Mouse (Mus musculus) lung, postnatal 36 days (tissue): ENCODE data around the gene Apopt1.

ENCODE experiments used
- DNase-seq: peaks from one replicate; pipeline ENCODE4 v3.0.0; 2022; ENCODE audit warnings: mixed read lengths

Apopt1 gene

GRCm38 (mm10) chr12:111713004-111713651 is at the start of gene Apopt1, which contains the start of gene Bag5:
Gene Apopt1 (plus strand): TSS chr12:111713261.
Gene Bag5 (minus strand): TSS chr12:111713257.
- peak; percentile 92 for DNase-seq

GRCm38 (mm10) chr12:111664144-111664634 is 48.9 kb upstream of the Apopt1 start:
- DNase-seq = peak; percentile 69

- peak; percentile 50 for DNase-seq
Measured at GRCm38 (mm10) chr12:111665041-111665880, 47.8 kb upstream of the Apopt1 start.

GRCm38 (mm10) chr12:111666380-111666779 is 46.7 kb upstream of the Apopt1 start:
- DNase-seq = no peak

- DNase-seq = no peak
Measured at GRCm38 (mm10) chr12:111667421-111667820, 45.6 kb upstream of the Apopt1 start.

GRCm38 (mm10) chr12:111668457-111668912 is 44.6 kb upstream of the Apopt1 start:
- DNase-seq = peak; percentile 99

- DNase-seq = peak; percentile 65
Measured at GRCm38 (mm10) chr12:111669000-111669788, 43.9 kb upstream of the Apopt1 start.

GRCm38 (mm10) chr12:111669961-111670360 is 43.1 kb upstream of the Apopt1 start:
- no peak for DNase-seq

GRCm38 (mm10) chr12:111670371-111670971 is 42.6 kb upstream of the Apopt1 start:
- DNase-seq = peak; percentile 32

- no peak for DNase-seq
Measured at GRCm38 (mm10) chr12:111670976-111671375, 42.1 kb upstream of the Apopt1 start.

- DNase-seq = peak; percentile 72
Measured at GRCm38 (mm10) chr12:111671431-111671902, 41.6 kb upstream of the Apopt1 start.

GRCm38 (mm10) chr12:111672176-111672575 is 40.9 kb upstream of the Apopt1 start, which contains the start of gene Ckb:
Gene Ckb (minus strand): TSS chr12:111672338.
- peak; percentile 69 for DNase-seq

- no peak for DNase-seq
Measured at GRCm38 (mm10) chr12:111672581-111672980, 40.5 kb upstream of the Apopt1 start.

GRCm38 (mm10) chr12:111674850-111675486 is 38.1 kb upstream of the Apopt1 start:
- DNase-seq = no peak

- no peak for DNase-seq
Measured at GRCm38 (mm10) chr12:111675797-111676580, 37.1 kb upstream of the Apopt1 start.

- no peak for DNase-seq
Measured at GRCm38 (mm10) chr12:111677421-111677820, 35.6 kb upstream of the Apopt1 start.

GRCm38 (mm10) chr12:111677882-111678669 is 35.0 kb upstream of the Apopt1 start, which contains the start of gene Trmt61a:
Gene Trmt61a (plus strand): TSS chr12:111678105.
- DNase-seq = peak; percentile 95

- no peak for DNase-seq
Measured at GRCm38 (mm10) chr12:111678670-111678933, 34.5 kb upstream of the Apopt1 start.

- no peak for DNase-seq
Measured at GRCm38 (mm10) chr12:111678997-111679396, 34.1 kb upstream of the Apopt1 start.

- no peak for DNase-seq
Measured at GRCm38 (mm10) chr12:111680661-111681060, 32.4 kb upstream of the Apopt1 start.
